Mouse (Mus musculus) layer of hippocampus, adult 2 months (tissue): ENCODE data around the gene Ube4a. TPM values are rescaled to one million over a fixed set of nuclear protein-coding genes. Genes with fewer than 3 reads are reported as not detected.

Experiments
- DNase-seq, 2 experiments: peaks; one replicate each; pipeline ENCODE4 v3.0.0; 2022; ENCODE audit warnings: low spot score in 2 of 2
- H3K27ac ChIP-seq: fragments of 200-600 bp; 2 replicates; pipeline ENCODE4 v1.8.1; 2022
- H3K4me3 ChIP-seq: fragments of 200-600 bp; 2 replicates; pipeline ENCODE4 v1.8.1; 2022; ENCODE audit warnings: mild to moderate bottlenecking
- CTCF ChIP-seq: fragments of 200-600 bp; conservative IDR thresholded peaks from 2 replicates; pipeline ENCODE4 v1.8.1; 2022; ENCODE audit warnings: antibody characterized with exemption, mild to moderate bottlenecking, moderate library complexity
- total RNA-seq, 2 experiments: library from RNA; stranded (reverse); gene quantifications; 2 replicates each; pipeline ENCODE4 v1.2.3; 2021

The Ube4a gene
- total RNA-seq, 2 experiments from 2014 or later, result 73.0 to 75.2 TPM

DNA sequence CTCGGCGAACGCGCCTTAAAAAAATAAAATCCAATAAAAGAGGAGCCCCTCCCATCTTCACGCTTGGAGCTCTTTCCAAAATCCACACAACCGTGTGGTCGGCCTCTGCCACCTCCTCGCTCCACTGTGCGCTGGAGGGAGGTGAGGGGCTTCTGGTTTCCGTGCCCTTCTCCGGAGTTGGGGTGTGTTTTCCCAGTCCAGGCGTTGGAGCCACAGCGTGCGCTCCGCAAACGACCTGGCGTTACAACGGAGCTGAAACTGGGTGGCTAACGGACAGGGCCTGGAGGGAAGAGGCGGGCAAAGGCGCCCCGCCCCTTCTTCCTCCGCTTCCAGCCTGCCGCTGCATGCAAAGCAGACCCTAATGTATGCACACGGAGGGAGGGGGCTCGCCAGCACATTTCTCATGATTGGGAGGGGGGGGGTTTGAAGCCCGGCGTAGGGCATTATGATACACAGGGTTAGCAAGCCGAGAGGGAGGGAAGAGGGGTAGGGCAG lies 83.4 kb downstream of the Ube4a start:
- Histone ChIP-seq H3K4me3 (peak overlapping the region; percentile 94), H3K27ac (peak overlapping the region; percentile 100)
- peak; percentile 61 to 77 for DNase-seq
- TF ChIP-seq CTCF, result no peak

DNA sequence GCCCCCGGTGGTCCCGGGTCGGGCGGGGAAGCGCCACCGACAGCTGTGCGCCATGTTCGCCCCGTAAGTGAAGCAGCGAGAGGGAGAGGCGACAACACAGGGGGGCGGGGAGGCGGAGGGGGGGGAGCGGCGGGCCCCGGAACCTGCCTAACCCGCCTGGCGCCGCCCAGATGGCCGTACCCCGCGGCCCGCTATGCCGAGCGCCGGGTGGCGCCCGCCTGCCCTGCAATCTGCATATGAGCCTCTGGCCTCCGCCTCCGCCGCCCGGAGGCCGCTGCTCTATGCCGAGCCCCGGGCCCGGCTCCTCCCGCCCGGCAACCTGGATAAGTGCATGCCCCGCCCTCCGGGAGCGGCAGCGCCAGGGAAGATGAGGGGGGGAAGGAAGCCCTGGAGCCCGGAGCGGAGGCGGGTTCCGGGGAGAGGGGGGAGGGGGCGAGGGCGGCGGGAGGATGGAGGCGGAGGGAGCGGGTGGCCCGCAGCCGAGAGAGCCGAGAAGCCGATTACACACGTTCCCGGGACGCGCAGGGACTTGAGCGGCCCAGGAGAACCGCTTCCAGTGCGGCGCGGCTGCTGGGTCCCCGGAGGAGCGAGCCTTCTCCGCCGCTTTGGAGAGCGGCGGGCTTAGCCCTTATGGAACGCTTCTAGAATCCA lies 84.1 kb downstream of the Ube4a start, which contains the start of gene Kmt2a:
Gene Kmt2a (minus strand): TSS at position 76 of the 651 bp plus-strand sequence.
- DNase-seq, result peak; percentile 96 to 100
- H3K4me3 ChIP-seq, result peak within 1 kb of the TSS; percentile 94
- no peak for TF ChIP-seq CTCF
- peak within 1 kb of the TSS; percentile 100 for H3K27ac ChIP-seq

DNA sequence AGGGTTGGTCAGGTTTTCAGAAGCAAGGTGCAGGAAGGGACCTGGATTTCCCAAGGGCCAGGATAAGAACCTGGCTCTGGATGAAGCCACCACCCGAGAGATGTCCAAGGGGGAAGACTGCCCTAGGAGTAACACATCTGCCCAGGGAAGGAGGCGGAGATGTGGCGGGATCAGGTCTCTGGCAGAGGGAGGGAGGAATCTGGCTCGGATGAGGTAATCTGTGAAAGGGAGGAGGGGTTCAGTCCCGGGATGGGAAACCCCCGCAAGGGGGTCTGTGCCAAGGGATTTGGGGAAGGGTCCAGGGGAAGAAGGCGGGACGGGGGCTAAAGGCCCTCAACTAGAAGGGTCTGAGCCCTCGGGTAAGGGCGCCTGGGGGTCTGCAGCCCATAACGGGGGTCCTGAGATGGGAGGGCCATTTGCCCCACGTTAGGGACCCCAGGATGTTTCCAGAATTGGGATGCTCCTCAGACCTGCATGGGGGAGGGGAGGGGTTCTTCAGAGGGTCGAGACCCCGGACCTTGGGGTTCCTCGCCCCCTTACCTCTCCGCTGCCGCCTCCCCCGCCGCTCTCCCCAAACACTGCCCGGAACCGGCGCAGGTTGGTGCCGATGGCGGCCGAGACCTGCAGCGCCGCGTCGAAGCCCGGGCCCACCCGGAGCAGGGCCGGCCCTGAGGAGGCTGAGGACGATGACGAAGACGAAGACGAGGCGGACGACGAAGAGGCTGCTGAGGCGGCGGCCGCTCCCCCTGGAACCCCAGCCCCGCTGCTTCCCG lies 84.9 kb downstream of the Ube4a start:
- H3K4me3 ChIP-seq, result peak overlapping the region; percentile 94
- peak overlapping the region; percentile 100 for H3K27ac ChIP-seq
- no peak for TF ChIP-seq CTCF
- DNase-seq, result peak in 1 of 2 experiments; percentile 25

DNA sequence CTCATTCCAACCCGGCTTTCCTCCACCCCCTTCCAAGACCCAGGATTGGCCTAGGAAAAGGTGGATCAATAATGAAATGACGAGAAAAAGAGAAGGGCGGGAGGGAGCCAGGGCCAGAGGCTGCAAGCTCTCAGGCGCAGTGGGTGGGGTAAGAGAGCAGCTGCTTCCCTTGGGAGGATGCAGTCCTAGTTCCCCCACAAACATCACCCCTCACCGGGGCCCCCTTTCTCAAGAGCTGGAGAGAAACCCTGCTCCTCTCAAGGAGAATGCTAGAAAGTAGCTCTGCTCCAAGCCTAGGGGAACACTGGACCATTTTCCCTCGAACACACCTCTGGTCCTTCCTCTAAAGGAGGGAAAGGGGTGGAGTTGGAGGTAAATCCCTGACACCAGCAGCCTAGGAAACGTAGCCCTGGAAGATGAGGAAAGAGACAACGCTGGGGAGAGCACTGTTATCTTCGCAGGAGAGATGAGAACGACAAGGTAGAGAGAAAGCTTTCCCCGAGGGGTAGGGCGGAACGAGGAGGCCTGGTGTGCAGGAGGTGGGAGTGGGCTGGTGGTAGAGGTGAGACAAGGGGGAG lies 85.6 kb downstream of the Ube4a start:
- no peak for DNase-seq
- H3K27ac ChIP-seq, result peak overlapping the region; percentile 100

DNA sequence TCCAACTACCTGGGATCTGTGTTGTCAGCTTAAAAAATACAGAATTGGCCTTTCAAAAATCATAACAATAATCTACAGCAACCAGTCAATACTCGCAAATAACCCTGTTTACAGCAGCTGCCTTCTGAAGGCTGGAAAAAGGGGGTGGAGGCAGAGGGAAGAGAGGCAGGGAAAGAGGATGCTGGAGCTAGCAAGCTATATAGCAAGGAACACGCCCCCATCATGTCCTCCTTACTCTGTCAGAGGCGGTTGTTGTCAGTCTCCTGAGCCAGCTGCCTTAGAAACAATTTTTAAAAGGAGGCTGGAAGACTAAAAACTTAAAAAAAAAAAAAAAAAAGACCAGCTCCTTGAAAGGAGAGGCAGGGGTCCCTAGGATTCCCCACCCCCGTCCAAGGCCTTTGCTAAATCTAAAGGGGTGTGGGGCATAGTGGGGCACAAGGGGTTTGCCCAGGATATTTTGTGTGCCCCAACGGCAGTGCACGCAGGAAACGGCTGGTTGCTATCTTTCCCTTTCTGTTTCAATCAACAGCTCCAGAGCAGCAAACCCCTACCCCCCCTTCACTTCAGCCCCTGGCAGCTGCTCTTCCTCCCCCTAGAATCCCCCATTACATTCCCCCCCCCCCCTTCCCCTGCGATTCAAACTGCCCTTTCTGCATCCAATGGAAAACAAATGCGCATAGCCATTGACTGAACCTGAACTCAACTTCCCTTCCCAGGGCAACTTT lies 86.5 kb downstream of the Ube4a start:
- peak overlapping the region; percentile 100; the same call in 1 of the 2 replicates for H3K27ac ChIP-seq
- H3K4me3 ChIP-seq, result peak overlapping the region; percentile 94
- DNase-seq, result no peak
- no peak for TF ChIP-seq CTCF

More for the DNA sequence above, 85.6 kb downstream of the Ube4a start:
- peak overlapping the region; percentile 94 for H3K4me3 ChIP-seq
- no peak for TF ChIP-seq CTCF

DNA sequence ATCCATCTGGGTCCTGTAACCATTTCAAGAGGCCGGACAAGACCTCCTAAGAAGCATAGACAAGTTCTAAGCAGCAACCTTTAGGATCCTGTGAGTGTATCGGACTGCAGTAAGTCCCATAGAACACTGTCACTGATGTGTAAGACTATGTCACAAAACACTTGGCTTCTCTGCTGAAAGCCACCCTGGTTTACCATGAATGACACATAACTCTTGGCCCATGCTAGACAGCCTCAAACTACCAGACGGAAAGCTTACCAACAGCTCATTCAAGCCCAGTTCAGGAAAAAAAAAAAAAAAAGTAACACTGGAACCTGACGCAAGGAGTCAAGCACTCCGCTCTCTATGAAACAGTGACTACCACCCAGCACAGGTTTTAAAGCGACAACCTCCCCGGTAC lies 87.7 kb downstream of the Ube4a start:
- DNase-seq, result no peak
- H3K4me3 ChIP-seq, result peak overlapping the region; percentile 94
- H3K27ac ChIP-seq, result no peak overlapping the region
- TF ChIP-seq CTCF, result no peak

DNA sequence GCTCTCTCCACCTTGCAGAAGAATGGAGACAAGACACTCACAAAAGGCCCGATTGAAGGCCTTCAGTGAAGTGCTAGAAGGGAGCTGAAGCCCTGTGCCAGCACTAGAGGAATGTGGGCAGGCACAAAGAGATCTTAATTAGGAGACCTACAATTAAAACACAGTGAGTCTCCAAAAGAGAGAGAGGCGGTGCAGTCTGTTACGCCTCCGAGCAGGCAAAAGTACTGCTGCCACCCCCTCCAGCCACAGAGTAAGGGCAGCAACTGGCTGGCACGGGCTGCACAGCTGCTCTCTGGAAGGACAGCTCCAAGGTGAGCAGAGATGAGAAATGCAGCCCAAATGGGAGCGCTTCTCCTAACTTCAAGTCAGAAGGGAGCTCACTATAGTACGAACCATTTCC lies 89.9 kb downstream of the Ube4a start:
- Histone ChIP-seq H3K27ac (peak overlapping the region; percentile 66), H3K4me3 (peak overlapping the region; percentile 12; the same call in 1 of the 2 replicates)
- DNase-seq, result peak; percentile 28 to 39
- TF ChIP-seq CTCF, result no peak

DNA sequence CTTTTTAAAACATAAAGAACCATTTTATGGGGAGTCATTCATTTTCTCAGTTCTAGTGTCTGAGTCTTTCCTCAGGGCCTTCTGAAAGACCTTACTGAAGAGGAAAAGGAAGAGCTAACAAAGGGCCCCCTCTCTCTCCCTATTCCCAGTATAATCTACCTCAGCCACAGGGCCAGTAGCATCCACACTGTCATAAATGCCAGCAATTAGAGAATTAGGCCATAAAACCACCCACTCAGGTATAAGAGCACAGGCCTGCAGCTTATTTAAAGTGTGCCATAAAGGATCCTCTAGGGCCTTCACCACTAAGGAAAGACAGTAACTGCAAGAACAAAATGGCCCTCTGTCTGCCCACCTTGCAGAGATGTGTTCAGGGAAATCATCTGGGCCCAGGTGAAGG lies 91.2 kb downstream of the Ube4a start:
- Histone ChIP-seq H3K4me3 (no peak overlapping the region), H3K27ac (no peak overlapping the region)
- TF ChIP-seq CTCF, result no peak
- DNase-seq, result no peak

DNA sequence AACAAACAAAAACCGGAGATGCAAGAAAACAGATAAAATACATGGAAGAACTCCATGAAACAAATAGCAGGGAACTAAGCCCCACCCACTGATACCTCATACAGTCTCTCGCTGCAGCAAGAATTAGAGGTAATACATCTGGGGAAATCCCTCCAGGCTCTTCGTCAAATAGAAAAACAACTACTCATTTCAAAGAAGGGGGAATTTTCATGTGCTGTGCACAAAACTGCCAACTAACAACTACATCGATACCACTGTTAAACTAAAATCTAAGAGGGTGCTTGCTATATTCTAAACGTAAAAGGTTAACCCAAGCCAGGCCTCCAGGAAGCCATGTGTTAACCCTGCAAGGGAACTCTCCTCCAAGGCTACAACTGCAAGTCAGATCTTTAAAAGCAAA lies 91.7 kb downstream of the Ube4a start:
- no peak for DNase-seq
- no peak for TF ChIP-seq CTCF
- Histone ChIP-seq H3K4me3 (no peak overlapping the region), H3K27ac (no peak overlapping the region)

Other genes with a start within 250 kb of the Ube4a start
- gene Phldb1, start 230.4 kb downstream of the Ube4a start, total RNA-seq, result 10 to 100 TPM; 71.8 to 86.4 TPM
- gene Arcn1, start 197.8 kb downstream of the Ube4a start, total RNA-seq, result 100 to 1,000 TPM in 1 of 2 experiments, 10 to 100 TPM in 1; 100.0 to 103 TPM
- 10 to 100 TPM; 73.9 to 84.9 TPM for gene Ift46, start 197.7 kb downstream of the Ube4a start, total RNA-seq
- gene Tmem25, start 166.3 kb downstream of the Ube4a start, total RNA-seq, result 10 to 100 TPM; 50.0 to 50.3 TPM
- gene Ttc36, start 162.5 kb downstream of the Ube4a start, total RNA-seq, result 1 to 10 TPM; 1.1 to 1.7 TPM
- 10 to 100 TPM; 68.3 to 80.7 TPM for gene Kmt2a, start 84.3 kb downstream of the Ube4a start, total RNA-seq
- gene Atp5l, start 44.9 kb downstream of the Ube4a start, total RNA-seq, result 100 to 1,000 TPM; 309 to 349 TPM
- not detected for gene Cd3g, start 14.8 kb upstream of the Ube4a start, total RNA-seq
- gene Cd3d, start 16.2 kb upstream of the Ube4a start, total RNA-seq, result not detected
- not detected for gene Cd3e, start 44.0 kb upstream of the Ube4a start, total RNA-seq
- gene Mpzl2, start 74.2 kb upstream of the Ube4a start, total RNA-seq, result under 1 TPM; 0.54 to 0.90 TPM
- gene Mpzl3, start 89.6 kb upstream of the Ube4a start, total RNA-seq, result 1 to 10 TPM; 4.2 to 4.7 TPM
- 1 to 10 TPM in 1 of 2 experiments, not detected in 1; 1.3 TPM for gene Jaml, start 113.6 kb upstream of the Ube4a start, total RNA-seq
- gene Scn2b, start 152.2 kb upstream of the Ube4a start, total RNA-seq, result 100 to 1,000 TPM; 245 to 254 TPM
- gene Scn4b, start 172.8 kb upstream of the Ube4a start, total RNA-seq, result 10 to 100 TPM; 10.9 to 12.1 TPM
- gene BC049352, start 216.4 kb upstream of the Ube4a start, total RNA-seq, result under 1 TPM; 0.44 to 0.72 TPM
- gene Tmprss4, start 238.5 kb upstream of the Ube4a start, total RNA-seq, result not detected